Mouse (Mus musculus): ENCODE measurements around the gene Tcaf2. TPM values are rescaled to one million over a fixed set of nuclear protein-coding genes. Genes with fewer than 3 reads are reported as not detected.

The Tcaf2 gene
- polyA plus RNA-seq, 1 experiment from 2014 or later, result 14.8 TPM

DNA sequence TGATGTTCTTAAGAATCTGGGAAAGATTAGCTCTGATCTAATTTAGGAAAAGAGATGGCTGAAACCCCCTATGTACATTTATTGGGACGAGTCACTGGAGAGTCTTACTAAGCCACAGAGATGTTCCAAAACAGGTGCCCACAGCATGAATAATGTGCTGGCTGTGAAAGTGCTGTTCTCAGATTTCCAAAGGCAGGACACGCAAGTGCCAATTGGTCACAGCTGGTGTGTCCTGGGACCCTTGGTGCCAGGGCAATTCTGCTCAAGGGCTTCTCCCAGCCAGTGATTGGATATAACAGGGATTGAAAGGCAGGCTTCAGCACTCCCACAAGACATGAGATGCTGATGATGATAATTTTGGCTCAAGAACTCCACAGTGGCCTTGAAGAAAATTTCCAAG lies 16.7 kb upstream of the Tcaf2 start:
- Histone ChIP-seq H3K4me1 (ENCODE audit: control insufficient read depth, insufficient read depth, low read length) (no peaks in the 10 kb centered on the region), H3K9ac (ENCODE audit: low read length) (no peak overlapping the region), H3K27ac (ENCODE audit: low read length) (no peak overlapping the region), H3K9me3 (replicated peaks; ENCODE audit: control insufficient read depth, low read length) (no peaks in the 10 kb centered on the region), H3K4me2 (ENCODE audit: low read depth, low read length) (no peak overlapping the region), H3K4me3 (replicated peaks; ENCODE audit: low read length) (no peak overlapping the region), H3K36me3 (ENCODE audit: control insufficient read depth, insufficient read depth, low read length) (no peaks in the 10 kb centered on the region), H3K27me3 (ENCODE audit: control insufficient read depth, insufficient read depth, low read length) (no peaks in the 10 kb centered on the region)
- no peak for ATAC-seq (ENCODE audit: insufficient read depth, low FRiP score)
- WGBS, result 54% methylated on average over 2 of the region's 2 CpGs

DNA sequence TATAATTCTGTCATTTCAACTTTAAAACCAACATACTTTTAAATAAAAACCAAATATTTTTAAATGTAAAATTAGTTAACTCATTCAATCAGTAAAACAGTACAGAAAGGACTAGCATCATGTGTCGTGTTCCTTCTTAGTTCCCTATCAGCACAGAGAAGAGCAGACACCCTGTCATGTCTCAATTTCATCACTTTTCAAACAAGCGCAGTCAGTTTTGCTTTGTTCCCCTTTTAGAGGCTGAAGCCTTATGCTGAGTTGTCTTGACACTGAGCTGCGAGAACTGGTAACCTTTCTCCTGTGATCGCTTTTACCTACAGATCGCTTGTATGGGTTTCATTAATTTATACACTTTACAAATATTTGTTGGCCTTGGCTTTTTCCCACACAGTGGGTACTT lies 10.7 kb downstream of the Tcaf2 start:
- H3K27ac ChIP-seq (ENCODE audit: low read length), result no peak overlapping the region
- 85% methylated on average over 5 of the region's 5 CpGs for WGBS
- no peak overlapping the region for H3K9ac ChIP-seq (ENCODE audit: low read length)
- H3K4me3 ChIP-seq (replicated peaks; ENCODE audit: low read length), result no peak overlapping the region
- ATAC-seq (ENCODE audit: insufficient read depth, low FRiP score), result no peak
- no peaks in the 10 kb centered on the region for H3K9me3 ChIP-seq (replicated peaks; ENCODE audit: control insufficient read depth, low read length)
- no peaks in the 10 kb centered on the region for H3K4me1 ChIP-seq (ENCODE audit: control insufficient read depth, insufficient read depth, low read length)
- no peak overlapping the region for H3K4me2 ChIP-seq (ENCODE audit: low read depth, low read length)
- H3K27me3 ChIP-seq (ENCODE audit: control insufficient read depth, insufficient read depth, low read length), result no peaks in the 10 kb centered on the region
- H3K36me3 ChIP-seq (ENCODE audit: control insufficient read depth, insufficient read depth, low read length), result no peaks in the 10 kb centered on the region

DNA sequence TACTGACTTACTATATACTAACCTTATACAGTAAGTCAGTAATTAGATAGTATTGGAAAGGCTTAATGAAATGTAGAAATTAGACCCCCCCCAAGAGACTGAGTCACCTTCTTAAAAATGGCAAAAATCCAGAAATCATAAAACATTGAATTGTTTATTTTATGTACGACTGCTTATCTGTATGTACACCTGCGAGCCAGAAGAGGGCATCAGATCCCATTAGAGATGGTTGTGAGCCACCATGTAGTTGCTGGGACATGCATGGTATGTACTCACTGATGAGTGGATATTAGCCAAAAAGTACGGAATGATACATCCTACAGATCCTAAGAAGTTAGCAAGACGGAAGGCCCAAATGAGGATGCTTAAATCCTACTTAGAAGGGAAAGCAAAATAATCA lies 13.7 kb downstream of the Tcaf2 start:
- Histone ChIP-seq H3K4me3 (replicated peaks; ENCODE audit: low read length) (no peak overlapping the region), H3K27me3 (ENCODE audit: control insufficient read depth, insufficient read depth, low read length) (no peaks in the 10 kb centered on the region), H3K9me3 (replicated peaks; ENCODE audit: control insufficient read depth, low read length) (no peaks in the 10 kb centered on the region), H3K9ac (ENCODE audit: low read length) (no peak overlapping the region), H3K36me3 (ENCODE audit: control insufficient read depth, insufficient read depth, low read length) (no peaks in the 10 kb centered on the region), H3K27ac (ENCODE audit: low read length) (no peak overlapping the region), H3K4me1 (ENCODE audit: control insufficient read depth, insufficient read depth, low read length) (no peaks in the 10 kb centered on the region), H3K4me2 (ENCODE audit: low read depth, low read length) (no peak overlapping the region)
- ATAC-seq (ENCODE audit: insufficient read depth, low FRiP score), result no peak
- WGBS, result 65% methylated on average over 4 of the region's 4 CpGs

DNA sequence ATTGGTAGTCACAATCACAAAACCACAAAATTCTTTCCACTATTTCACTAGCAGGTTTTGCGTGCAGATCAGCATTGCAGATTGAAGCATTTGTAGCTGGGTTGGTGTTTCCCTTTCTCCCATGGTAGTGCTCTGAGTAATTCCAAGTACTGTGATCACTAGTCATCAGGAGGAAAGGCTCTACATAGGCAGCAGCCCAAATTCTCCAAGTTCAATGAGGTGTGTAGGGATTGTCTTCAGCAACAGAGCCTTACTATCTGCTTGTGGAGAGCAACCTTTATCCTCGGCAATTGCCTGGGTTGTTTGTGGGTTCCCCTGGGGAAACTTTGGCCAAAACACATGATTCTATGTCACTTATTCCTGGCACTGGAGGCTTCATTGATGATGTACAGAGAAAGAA lies 28.1 kb downstream of the Tcaf2 start:
- Histone ChIP-seq H3K27me3 (ENCODE audit: control insufficient read depth, insufficient read depth, low read length) (no peaks in the 10 kb centered on the region), H3K4me1 (ENCODE audit: control insufficient read depth, insufficient read depth, low read length) (no peaks in the 10 kb centered on the region), H3K27ac (ENCODE audit: low read length) (no peak overlapping the region), H3K9me3 (replicated peaks; ENCODE audit: control insufficient read depth, low read length) (no peaks in the 10 kb centered on the region), H3K36me3 (ENCODE audit: control insufficient read depth, insufficient read depth, low read length) (no peaks in the 10 kb centered on the region), H3K4me2 (ENCODE audit: low read depth, low read length) (no peak overlapping the region), H3K4me3 (replicated peaks; ENCODE audit: low read length) (no peak overlapping the region), H3K9ac (ENCODE audit: low read length) (no peak overlapping the region)
- WGBS, result 88% methylated on average over 2 of the region's 2 CpGs
- ATAC-seq (ENCODE audit: insufficient read depth, low FRiP score), result no peak

DNA sequence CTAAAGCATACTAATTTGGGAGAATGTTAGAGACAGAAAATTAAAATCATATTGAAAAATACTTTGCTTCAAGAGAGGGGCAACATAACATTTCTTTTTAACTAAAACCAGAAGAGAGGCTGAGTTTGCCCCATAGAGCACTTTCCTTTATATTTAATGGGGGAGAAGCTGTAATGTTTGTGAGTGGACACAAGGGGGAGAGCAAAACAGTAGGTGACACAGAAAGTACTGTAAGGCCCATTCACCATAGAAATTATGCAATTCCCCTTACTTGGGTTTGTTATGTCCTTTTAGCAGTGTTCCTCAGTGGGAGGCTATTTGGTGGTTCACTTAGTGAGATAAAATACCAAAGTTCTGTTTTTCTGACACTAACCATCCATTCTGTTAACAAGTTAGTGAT lies 32.8 kb downstream of the Tcaf2 start:
- Histone ChIP-seq H3K4me3 (replicated peaks; ENCODE audit: low read length) (no peak overlapping the region), H3K27me3 (ENCODE audit: control insufficient read depth, insufficient read depth, low read length) (no peaks in the 10 kb centered on the region), H3K9ac (ENCODE audit: low read length) (no peak overlapping the region), H3K4me2 (ENCODE audit: low read depth, low read length) (no peak overlapping the region), H3K27ac (ENCODE audit: low read length) (no peak overlapping the region), H3K36me3 (ENCODE audit: control insufficient read depth, insufficient read depth, low read length) (no peaks in the 10 kb centered on the region), H3K9me3 (replicated peaks; ENCODE audit: control insufficient read depth, low read length) (no peaks in the 10 kb centered on the region), H3K4me1 (ENCODE audit: control insufficient read depth, insufficient read depth, low read length) (no peaks in the 10 kb centered on the region)
- no peak for ATAC-seq (ENCODE audit: insufficient read depth, low FRiP score)

DNA sequence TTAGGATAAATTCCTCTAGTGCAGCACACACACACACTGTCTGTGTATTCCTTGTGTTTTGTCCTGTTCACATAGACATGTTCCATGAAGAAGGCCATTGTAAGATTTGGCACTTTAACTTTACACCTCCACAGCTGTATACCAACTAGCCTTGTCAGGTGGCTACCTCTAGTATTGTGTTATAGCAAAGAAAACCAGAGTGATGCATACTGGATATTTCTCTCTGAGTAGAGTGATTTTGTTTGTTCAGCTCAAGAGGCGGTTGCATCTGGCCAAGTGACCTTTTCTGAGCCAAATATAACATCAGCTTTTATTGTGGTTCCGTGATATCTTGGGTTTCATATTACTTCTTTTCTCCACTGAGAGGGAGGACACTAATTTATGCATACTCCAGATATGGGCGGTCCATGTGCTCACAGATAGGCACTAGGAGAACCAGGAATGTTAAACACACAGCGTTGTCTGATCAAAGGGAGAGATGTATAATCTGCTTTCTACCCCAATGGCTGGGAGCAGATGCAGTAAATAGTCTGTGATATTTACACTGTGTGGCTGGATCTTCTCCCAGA lies 34.0 kb downstream of the Tcaf2 start:
- Histone ChIP-seq H3K4me1 (ENCODE audit: control insufficient read depth, insufficient read depth, low read length) (no peaks in the 10 kb centered on the region), H3K4me3 (replicated peaks; ENCODE audit: low read length) (no peak overlapping the region), H3K36me3 (ENCODE audit: control insufficient read depth, insufficient read depth, low read length) (no peaks in the 10 kb centered on the region), H3K27ac (ENCODE audit: low read length) (no peak overlapping the region), H3K27me3 (ENCODE audit: control insufficient read depth, insufficient read depth, low read length) (no peaks in the 10 kb centered on the region), H3K9ac (ENCODE audit: low read length) (no peak overlapping the region), H3K9me3 (replicated peaks; ENCODE audit: control insufficient read depth, low read length) (no peaks in the 10 kb centered on the region), H3K4me2 (ENCODE audit: low read depth, low read length) (no peak overlapping the region)
- ATAC-seq (ENCODE audit: insufficient read depth, low FRiP score), result no peak
- 28% methylated on average over 4 of the region's 4 CpGs for WGBS

DNA sequence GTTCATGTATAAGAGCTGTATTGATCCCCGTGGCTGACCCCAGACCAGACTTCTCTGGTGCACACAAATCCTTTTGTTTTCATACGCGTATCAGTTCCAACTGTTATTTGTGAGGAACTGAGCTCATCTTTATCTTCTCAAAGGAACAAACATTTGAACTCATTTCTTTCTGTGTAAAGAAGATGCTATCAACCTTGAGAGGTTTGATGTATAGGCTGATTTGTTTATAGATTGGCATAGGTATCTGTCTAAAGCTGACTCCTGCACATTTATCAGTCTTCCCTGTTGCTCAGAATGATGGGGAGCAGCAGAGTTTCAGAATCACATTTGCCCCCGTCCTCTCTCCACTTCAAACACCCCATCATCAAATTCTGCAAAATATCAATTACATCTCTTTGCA lies 47.5 kb downstream of the Tcaf2 start, which contains the start of gene Tcaf3:
TSS of gene Tcaf3 (minus strand) at position 101 of the 400 bp plus-strand sequence.
- Histone ChIP-seq H3K4me3 (replicated peaks; ENCODE audit: low read length) (no peak within 1 kb of the TSS), H3K36me3 (ENCODE audit: control insufficient read depth, insufficient read depth, low read length) (no peaks in the 10 kb centered on the region), H3K27me3 (ENCODE audit: control insufficient read depth, insufficient read depth, low read length) (no peaks in the 10 kb centered on the region), H3K27ac (ENCODE audit: low read length) (no peak within 1 kb of the TSS), H3K9ac (ENCODE audit: low read length) (no peak within 1 kb of the TSS), H3K4me2 (ENCODE audit: low read depth, low read length) (no peak within 1 kb of the TSS), H3K4me1 (ENCODE audit: control insufficient read depth, insufficient read depth, low read length) (no peaks in the 10 kb centered on the region), H3K9me3 (replicated peaks; ENCODE audit: control insufficient read depth, low read length) (no peaks in the 10 kb centered on the region)
- ATAC-seq (ENCODE audit: insufficient read depth, low FRiP score), result no peak
- WGBS, result 59% methylated on average over 4 of the region's 4 CpGs

DNA sequence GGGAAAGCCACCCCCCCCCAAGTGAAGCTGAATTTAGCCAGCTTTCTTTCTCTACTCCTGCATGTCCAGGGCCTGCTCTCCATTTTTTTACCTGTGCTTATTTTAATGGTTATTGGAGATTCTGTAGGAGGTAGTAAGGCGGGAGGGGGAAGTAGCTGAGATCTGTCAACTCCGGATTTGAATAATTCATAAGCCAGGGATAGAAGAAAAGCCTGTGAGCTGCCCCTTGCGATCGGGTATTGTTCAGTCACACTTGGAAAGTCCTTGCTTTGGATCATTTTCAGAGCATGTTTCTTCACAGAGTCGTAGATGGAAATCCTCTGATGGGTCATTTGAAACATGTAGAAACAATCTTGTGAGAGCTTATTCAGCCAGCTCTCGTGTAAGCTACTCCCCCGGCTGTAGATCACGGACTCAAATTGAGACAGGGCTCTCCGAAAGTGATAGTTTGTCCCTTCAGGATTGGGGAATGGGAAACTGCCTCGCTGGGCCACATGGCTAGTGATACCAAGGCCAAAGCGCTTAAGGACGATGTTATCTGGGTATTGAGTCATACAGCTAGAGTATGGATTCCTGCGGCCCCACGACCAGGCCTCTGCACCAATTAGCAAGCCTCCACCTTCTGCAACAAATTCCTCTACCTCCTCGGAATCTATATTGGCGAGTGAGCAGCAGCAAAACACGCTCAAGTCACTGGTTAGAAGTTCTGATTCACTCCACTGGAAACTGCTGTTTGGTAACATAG lies 51.7 kb downstream of the Tcaf2 start:
- 78% methylated on average over 17 of the region's 17 CpGs for WGBS
- no peak for ATAC-seq (ENCODE audit: insufficient read depth, low FRiP score)
- H3K4me3 ChIP-seq (replicated peaks; ENCODE audit: low read length), result no peak overlapping the region
- H3K9ac ChIP-seq (ENCODE audit: low read length), result no peak overlapping the region
- no peaks in the 10 kb centered on the region for H3K9me3 ChIP-seq (replicated peaks; ENCODE audit: control insufficient read depth, low read length)
- H3K4me2 ChIP-seq (ENCODE audit: low read depth, low read length), result no peak overlapping the region
- no peak overlapping the region for H3K27ac ChIP-seq (ENCODE audit: low read length)
- H3K36me3 ChIP-seq (ENCODE audit: control insufficient read depth, insufficient read depth, low read length), result no peaks in the 10 kb centered on the region
- no peaks in the 10 kb centered on the region for H3K27me3 ChIP-seq (ENCODE audit: control insufficient read depth, insufficient read depth, low read length)
- H3K4me1 ChIP-seq (ENCODE audit: control insufficient read depth, insufficient read depth, low read length), result no peaks in the 10 kb centered on the region

DNA sequence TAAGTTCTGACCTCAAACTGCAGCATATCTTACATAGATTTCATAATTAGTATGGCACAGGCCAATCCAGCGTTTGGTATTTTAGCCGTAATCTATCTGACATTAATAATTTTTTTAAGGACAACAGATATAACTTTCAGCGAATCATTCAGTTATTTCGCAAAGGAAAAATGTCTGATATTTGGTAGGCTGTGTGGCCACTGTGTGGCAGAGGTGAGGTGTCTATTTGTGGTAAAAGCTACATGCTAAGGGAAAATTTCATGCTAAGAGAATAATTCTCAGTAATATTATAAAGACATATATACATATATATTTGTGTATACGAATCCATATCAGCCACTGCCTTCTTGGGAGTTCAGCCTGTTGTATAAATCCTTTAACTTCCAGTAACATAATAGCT lies 58.5 kb downstream of the Tcaf2 start:
- H3K27ac ChIP-seq (ENCODE audit: low read length), result no peak overlapping the region
- ATAC-seq (ENCODE audit: insufficient read depth, low FRiP score), result no peak
- H3K9me3 ChIP-seq (replicated peaks; ENCODE audit: control insufficient read depth, low read length), result no peaks in the 10 kb centered on the region
- no peak overlapping the region for H3K9ac ChIP-seq (ENCODE audit: low read length)
- H3K4me3 ChIP-seq (replicated peaks; ENCODE audit: low read length), result no peak overlapping the region
- no peaks in the 10 kb centered on the region for H3K4me1 ChIP-seq (ENCODE audit: control insufficient read depth, insufficient read depth, low read length)
- H3K27me3 ChIP-seq (ENCODE audit: control insufficient read depth, insufficient read depth, low read length), result no peaks in the 10 kb centered on the region
- no peak overlapping the region for H3K4me2 ChIP-seq (ENCODE audit: low read depth, low read length)
- 76% methylated on average over 5 of the region's 5 CpGs for WGBS
- no peaks in the 10 kb centered on the region for H3K36me3 ChIP-seq (ENCODE audit: control insufficient read depth, insufficient read depth, low read length)

Data from stomach, embryonic 16.5 days (tissue).